Mouse (Mus musculus): ENCODE measurements at regions not wholly inside any gene's neighbourhood (a gene's known extent, or its start where the extent isn't known, plus 50 kb on each side); places are given as distances from the start of the nearest gene placed in this dataset.

- no peak for ATAC-seq (replicated peaks; ENCODE audit: insufficient number of reproducible peaks, low FRiP score, low TSS enrichment, poor library complexity, severe bottlenecking)
Measured at GRCm38 (mm10) chr5:111506821-111507220, 89.7 kb downstream of the Mn1 start.

GRCm38 (mm10) chr5:111507332-111507731 lies 90.2 kb downstream of the Mn1 start:
- ATAC-seq (replicated peaks; ENCODE audit: insufficient number of reproducible peaks, low FRiP score, low TSS enrichment, poor library complexity, severe bottlenecking), result no peak

- peak; percentile 44; the same call in 1 of the 2 replicates for ATAC-seq (replicated peaks; ENCODE audit: insufficient number of reproducible peaks, low FRiP score, low TSS enrichment, poor library complexity, severe bottlenecking)
Measured at GRCm38 (mm10) chr5:111509014-111509561, 91.9 kb downstream of the Mn1 start.

GRCm38 (mm10) chr5:111509575-111510057 lies 92.5 kb downstream of the Mn1 start:
- no peak for ATAC-seq (replicated peaks; ENCODE audit: insufficient number of reproducible peaks, low FRiP score, low TSS enrichment, poor library complexity, severe bottlenecking)

GRCm38 (mm10) chr5:111510183-111510878 lies 93.2 kb downstream of the Mn1 start:
- no peak for ATAC-seq (replicated peaks; ENCODE audit: insufficient number of reproducible peaks, low FRiP score, low TSS enrichment, poor library complexity, severe bottlenecking)

- ATAC-seq (replicated peaks; ENCODE audit: insufficient number of reproducible peaks, low FRiP score, low TSS enrichment, poor library complexity, severe bottlenecking), result no peak
Measured at GRCm38 (mm10) chr5:111510879-111511231, 93.7 kb downstream of the Mn1 start.

GRCm38 (mm10) chr5:111511982-111512381 lies 94.8 kb downstream of the Mn1 start:
- no peak for ATAC-seq (replicated peaks; ENCODE audit: insufficient number of reproducible peaks, low FRiP score, low TSS enrichment, poor library complexity, severe bottlenecking)

GRCm38 (mm10) chr5:111513976-111514375 lies 96.8 kb downstream of the Mn1 start:
- ATAC-seq (replicated peaks; ENCODE audit: insufficient number of reproducible peaks, low FRiP score, low TSS enrichment, poor library complexity, severe bottlenecking), result no peak

GRCm38 (mm10) chr5:111519059-111519458 lies 101.9 kb downstream of the Mn1 start:
- ATAC-seq (replicated peaks; ENCODE audit: insufficient number of reproducible peaks, low FRiP score, low TSS enrichment, poor library complexity, severe bottlenecking), result no peak

- ATAC-seq (replicated peaks; ENCODE audit: insufficient number of reproducible peaks, low FRiP score, low TSS enrichment, poor library complexity, severe bottlenecking), result no peak
Measured at GRCm38 (mm10) chr5:111519500-111520041, 102.4 kb downstream of the Mn1 start.

GRCm38 (mm10) chr5:111521866-111522265 lies 104.7 kb downstream of the Mn1 start:
- no peak for ATAC-seq (replicated peaks; ENCODE audit: insufficient number of reproducible peaks, low FRiP score, low TSS enrichment, poor library complexity, severe bottlenecking)

- ATAC-seq (replicated peaks; ENCODE audit: insufficient number of reproducible peaks, low FRiP score, low TSS enrichment, poor library complexity, severe bottlenecking), result no peak
Measured at GRCm38 (mm10) chr5:111522586-111522985, 105.4 kb downstream of the Mn1 start.

GRCm38 (mm10) chr5:111527741-111528140 lies 110.6 kb downstream of the Mn1 start:
- no peak for ATAC-seq (replicated peaks; ENCODE audit: insufficient number of reproducible peaks, low FRiP score, low TSS enrichment, poor library complexity, severe bottlenecking)

- ATAC-seq (replicated peaks; ENCODE audit: insufficient number of reproducible peaks, low FRiP score, low TSS enrichment, poor library complexity, severe bottlenecking), result no peak
Measured at GRCm38 (mm10) chr5:111529096-111529495, 111.9 kb downstream of the Mn1 start.

GRCm38 (mm10) chr5:111530628-111531524 lies 113.7 kb downstream of the Mn1 start:
- no peak for ATAC-seq (replicated peaks; ENCODE audit: insufficient number of reproducible peaks, low FRiP score, low TSS enrichment, poor library complexity, severe bottlenecking)

- no peak for ATAC-seq (replicated peaks; ENCODE audit: insufficient number of reproducible peaks, low FRiP score, low TSS enrichment, poor library complexity, severe bottlenecking)
Measured at GRCm38 (mm10) chr5:111532446-111533035, 115.4 kb downstream of the Mn1 start.

- ATAC-seq (replicated peaks; ENCODE audit: insufficient number of reproducible peaks, low FRiP score, low TSS enrichment, poor library complexity, severe bottlenecking), result no peak
Measured at GRCm38 (mm10) chr5:111535978-111536377, 118.8 kb downstream of the Mn1 start.

- no peak for ATAC-seq (replicated peaks; ENCODE audit: insufficient number of reproducible peaks, low FRiP score, low TSS enrichment, poor library complexity, severe bottlenecking)
Measured at GRCm38 (mm10) chr5:111538560-111539450, 121.6 kb downstream of the Mn1 start.
